Mouse (Mus musculus) forebrain, embryonic 12.5 days (tissue): ENCODE data around the gene Eps8l1. TPM values are rescaled to one million over a fixed set of nuclear protein-coding genes. Genes with fewer than 3 reads are reported as not detected.

ENCODE experiments used
- ATAC-seq: fragments of 200-750 bp; cut with Nextera tagmentation; 2 replicates; pipeline ENCODE4 v1.8.0; 2017; ENCODE audit warnings: moderate TSS enrichment; ENCODE audit not compliant: low FRiP score
- H3K27ac ChIP-seq: fragments of 300-500 bp; sonication (generic); 2 replicates; pipeline ENCODE4 v1.5.1; 2016; ENCODE audit warnings: mild to moderate bottlenecking
- H3K27me3 ChIP-seq: fragments of 300-500 bp; sonication (generic); 2 replicates; pipeline ENCODE4 v1.6.1; 2016; ENCODE audit warnings: mild to moderate bottlenecking
- H3K36me3 ChIP-seq: fragments of 300-500 bp; sonication (generic); replicated peaks from 2 replicates; pipeline ENCODE4 v1.6.1; 2016; ENCODE audit warnings: mild to moderate bottlenecking
- H3K4me1 ChIP-seq: fragments of 300-500 bp; sonication (generic); 2 replicates; pipeline ENCODE4 v1.6.1; 2016
- H3K4me2 ChIP-seq: fragments of 300-500 bp; sonication (generic); 2 replicates; pipeline ENCODE4 v1.6.1; 2016; ENCODE audit warnings: mild to moderate bottlenecking, moderate library complexity
- H3K4me3 ChIP-seq: fragments of 300-500 bp; sonication (generic); replicated peaks from 2 replicates; pipeline ENCODE4 v1.5.1; 2016; ENCODE audit warnings: mild to moderate bottlenecking
- H3K9ac ChIP-seq: fragments of 300-500 bp; sonication (generic); 2 replicates; pipeline ENCODE4 v1.6.1; 2016; ENCODE audit warnings: mild to moderate bottlenecking
- H3K9me3 ChIP-seq: fragments of 300-500 bp; sonication (generic); 2 replicates; pipeline ENCODE4 v1.6.1; 2016
- WGBS: fragments of 180-500 bp; shearing (Covaris S2); methylation state at CpG from one replicate; pipeline ENCODE4 v1.1.7; 2016; 5-methylcytosine and 5-hydroxymethylcytosine counted together
- polyA plus RNA-seq: library from polyadenylated mRNA; unstranded; fragments of >200 nt; fragmentation: Nextera tagmentation; extraction: Ambion mirVana; gene quantifications from 2 replicates; pipeline ENCODE4 v1.2.1, GENCODE M21; 2016

Eps8l1 gene
- polyA plus RNA-seq, 1 experiment from 2014 or later = 4.1 TPM

GRCm38 (mm10) chr7:4491308-4491707 is 30.8 kb downstream of the Eps8l1 start:
- Histone ChIP-seq H3K9me3 (no peaks in the 10 kb centered on the region), H3K36me3 (peaks cover 69% of the 10 kb centered on the region), H3K4me2 (no peak overlapping the region), H3K27ac (no peak overlapping the region), H3K27me3 (no peaks in the 10 kb centered on the region), H3K4me1 (no peaks in the 10 kb centered on the region), H3K9ac (no peak overlapping the region), H3K4me3 (no peak overlapping the region)
- no peak for ATAC-seq
- 91% methylated on average over 6 of the region's 6 CpGs for WGBS

- 95% methylated on average over 13 of the region's 13 CpGs for WGBS
- ATAC-seq = no peak
- peaks cover 5% of the 10 kb centered on the region for H3K4me1 ChIP-seq
- H3K4me2 ChIP-seq = no peak overlapping the region
- H3K9ac ChIP-seq = no peak overlapping the region
- peaks cover 69% of the 10 kb centered on the region for H3K36me3 ChIP-seq
- H3K27me3 ChIP-seq = no peaks in the 10 kb centered on the region
- H3K27ac ChIP-seq = no peak overlapping the region
- no peak overlapping the region for H3K4me3 ChIP-seq
- no peaks in the 10 kb centered on the region for H3K9me3 ChIP-seq
These were observed 32.1 kb downstream of the Eps8l1 start for GRCm38 (mm10) chr7:4492284-4493224.

- Histone ChIP-seq H3K27me3 (no peaks in the 10 kb centered on the region), H3K4me2 (no peak overlapping the region), H3K9me3 (no peaks in the 10 kb centered on the region), H3K4me1 (peaks cover 19% of the 10 kb centered on the region), H3K36me3 (peaks cover 62% of the 10 kb centered on the region), H3K27ac (no peak overlapping the region), H3K4me3 (no peak overlapping the region), H3K9ac (no peak overlapping the region)
- no peak for ATAC-seq
- WGBS = 96% methylated on average over 1 of the region's 1 CpGs
These were observed 33.5 kb downstream of the Eps8l1 start for GRCm38 (mm10) chr7:4493991-4494390.

- Histone ChIP-seq H3K4me2 (no peak overlapping the region), H3K9ac (no peak overlapping the region), H3K9me3 (no peaks in the 10 kb centered on the region), H3K36me3 (peaks cover 42% of the 10 kb centered on the region), H3K27me3 (no peaks in the 10 kb centered on the region), H3K4me3 (no peak overlapping the region), H3K4me1 (peaks cover 38% of the 10 kb centered on the region), H3K27ac (no peak overlapping the region)
- ATAC-seq = no peak
- WGBS = 95% methylated on average over 3 of the region's 3 CpGs
These were observed 36.0 kb downstream of the Eps8l1 start for GRCm38 (mm10) chr7:4496468-4496867.

GRCm38 (mm10) chr7:4497271-4497903 is 36.9 kb downstream of the Eps8l1 start:
- ATAC-seq = no peak
- Histone ChIP-seq H3K4me2 (no peak overlapping the region), H3K9me3 (no peaks in the 10 kb centered on the region), H3K4me1 (peaks cover 40% of the 10 kb centered on the region), H3K9ac (no peak overlapping the region), H3K4me3 (no peak overlapping the region), H3K27me3 (no peaks in the 10 kb centered on the region), H3K36me3 (peaks cover 39% of the 10 kb centered on the region), H3K27ac (no peak overlapping the region)
- 92% methylated on average over 9 of the region's 9 CpGs for WGBS

GRCm38 (mm10) chr7:4498251-4498650 is 37.8 kb downstream of the Eps8l1 start:
- Histone ChIP-seq H3K9me3 (no peaks in the 10 kb centered on the region), H3K4me2 (peak overlapping the region; percentile 87), H3K9ac (peak overlapping the region; percentile 97), H3K4me1 (peaks cover 42% of the 10 kb centered on the region), H3K27me3 (no peaks in the 10 kb centered on the region), H3K4me3 (peak overlapping the region; percentile 1), H3K27ac (no peak overlapping the region), H3K36me3 (peaks cover 35% of the 10 kb centered on the region)
- 25% methylated on average over 9 of the region's 9 CpGs for WGBS
- ATAC-seq = no peak

- 92% methylated on average over 4 of the region's 4 CpGs for WGBS
These were observed 38.6 kb downstream of the Eps8l1 start for GRCm38 (mm10) chr7:4499034-4499433.

GRCm38 (mm10) chr7:4500892-4501471 is 40.5 kb downstream of the Eps8l1 start:
- under 1% methylated on average over 44 of the region's 52 CpGs for WGBS
- peak overlapping the region; percentile 87 for H3K4me2 ChIP-seq
- no peaks in the 10 kb centered on the region for H3K27me3 ChIP-seq
- peak; percentile 57 for ATAC-seq
- H3K4me3 ChIP-seq = peak overlapping the region; percentile 95
- peaks cover 13% of the 10 kb centered on the region for H3K36me3 ChIP-seq
- peaks cover 42% of the 10 kb centered on the region for H3K4me1 ChIP-seq
- H3K9me3 ChIP-seq = no peaks in the 10 kb centered on the region
- H3K9ac ChIP-seq = peak overlapping the region; percentile 97
- H3K27ac ChIP-seq = peak overlapping the region; percentile 81

More at GRCm38 (mm10) chr7:4499034-4499433, 38.6 kb downstream of the Eps8l1 start:
- Histone ChIP-seq H3K27ac (no peak overlapping the region; the same call in 1 of the 2 replicates), H3K9ac (peak overlapping the region; percentile 97), H3K27me3 (no peaks in the 10 kb centered on the region), H3K36me3 (peaks cover 29% of the 10 kb centered on the region), H3K9me3 (no peaks in the 10 kb centered on the region), H3K4me1 (peaks cover 42% of the 10 kb centered on the region), H3K4me3 (0 out of 2 replicates have a peak overlapping the region, but pooled peaks have one; percentile 2), H3K4me2 (peak overlapping the region; percentile 87; the same call in 1 of the 2 replicates)
- no peak for ATAC-seq

GRCm38 (mm10) chr7:4501558-4502397 is 41.3 kb downstream of the Eps8l1 start, which contains the start of gene Ppp1r12c:
Ppp1r12c (minus strand) TSS chr7:4501680.
- Histone ChIP-seq H3K4me1 (peaks cover 42% of the 10 kb centered on the region), H3K4me2 (peak within 1 kb of the TSS; percentile 87), H3K36me3 (peaks cover 6% of the 10 kb centered on the region), H3K9me3 (no peaks in the 10 kb centered on the region), H3K27me3 (no peaks in the 10 kb centered on the region), H3K9ac (peak within 1 kb of the TSS; percentile 97), H3K4me3 (peak within 1 kb of the TSS; percentile 95), H3K27ac (peak within 1 kb of the TSS; percentile 81)
- WGBS = under 1% methylated on average over 61 of the region's 62 CpGs
- ATAC-seq = peak; percentile 95

GRCm38 (mm10) chr7:4502421-4503090 is 42.1 kb downstream of the Eps8l1 start:
- H3K27me3 ChIP-seq = no peaks in the 10 kb centered on the region
- no peaks in the 10 kb centered on the region for H3K36me3 ChIP-seq
- H3K9ac ChIP-seq = peak overlapping the region; percentile 97
- WGBS = 11% methylated on average over 14 of the region's 14 CpGs
- no peak overlapping the region for H3K27ac ChIP-seq
- peak overlapping the region; percentile 95 for H3K4me3 ChIP-seq
- peak; percentile 5; the same call in 1 of the 2 replicates for ATAC-seq
- no peaks in the 10 kb centered on the region for H3K9me3 ChIP-seq
- peaks cover 38% of the 10 kb centered on the region for H3K4me1 ChIP-seq
- peak overlapping the region; percentile 87 for H3K4me2 ChIP-seq

GRCm38 (mm10) chr7:4503100-4503499 is 42.6 kb downstream of the Eps8l1 start:
- Histone ChIP-seq H3K4me1 (peaks cover 32% of the 10 kb centered on the region), H3K9me3 (no peaks in the 10 kb centered on the region), H3K27me3 (no peaks in the 10 kb centered on the region), H3K36me3 (no peaks in the 10 kb centered on the region), H3K9ac (no peak overlapping the region), H3K4me3 (no peak overlapping the region), H3K4me2 (no peak overlapping the region), H3K27ac (no peak overlapping the region)
- 76% methylated on average over 4 of the region's 4 CpGs for WGBS
- ATAC-seq = no peak
